In the genomic region with DNA sequence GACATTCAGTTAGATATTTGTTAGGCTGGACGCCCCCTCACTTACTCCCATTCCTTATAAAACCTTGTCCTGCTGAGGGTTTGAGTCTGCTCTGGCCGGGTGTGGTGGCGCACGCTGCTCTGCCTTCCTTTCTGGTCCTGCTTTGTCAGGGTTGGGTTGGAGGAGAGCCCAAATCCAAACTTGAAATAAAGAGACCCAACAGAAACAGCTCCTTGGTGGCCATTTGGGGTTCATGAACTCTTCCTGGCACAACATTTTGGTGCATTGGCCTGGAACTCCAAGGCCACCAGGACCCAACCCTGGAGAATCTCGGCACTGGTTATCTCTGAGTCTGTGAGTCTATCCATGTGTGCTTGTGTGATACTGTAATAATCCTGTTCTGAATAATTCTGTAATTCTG, we compare ENCODE assay signal across 7 mouse cellular contexts. TPM values are rescaled to one million over a fixed set of nuclear protein-coding genes. Genes with fewer than 3 reads are reported as not detected.
DNase-seq lines count a peak whose midpoint lies in the region; ATAC-seq lines count a peak whose summit lies in the region.

No protein-coding gene starts in this region.

- intact Hi-C loops in left cerebral cortex, postnatal 10 days (cut with DNase I) = loop anchor here (2.0 kb wide), 1 partner anchor 15 kb away; no protein-coding TSS in a partner anchor

- no peaks in the 10 kb centered on the region; the same call in 1 of the 2 replicates for H3K4me1 ChIP-seq in brown adipose tissue, adult 24 weeks (ENCODE audit: control insufficient read depth, insufficient read depth, insufficient read length, low read length)
- H3K4me1 ChIP-seq in forebrain, embryonic 15.5 days = peaks cover 23% of the 10 kb centered on the region
- peaks cover 20% of the 10 kb centered on the region for H3K4me1 ChIP-seq in intestine, embryonic 16.5 days (ENCODE audit: control insufficient read depth, insufficient read depth, low read length)
- peaks cover 26% of the 10 kb centered on the region for H3K4me1 ChIP-seq in midbrain, embryonic 13.5 days (replicated peaks)

- H3K27ac ChIP-seq in brown adipose tissue, adult 24 weeks (replicated peaks; ENCODE audit: low read depth, low read length) = peak overlapping the region; percentile 79
- peak overlapping the region; percentile 90 for H3K27ac ChIP-seq in forebrain, embryonic 15.5 days (replicated peaks)
- peak overlapping the region; percentile 93 for H3K27ac ChIP-seq in intestine, embryonic 16.5 days (ENCODE audit: low read length)
- peak overlapping the region; percentile 91 for H3K27ac ChIP-seq in midbrain, embryonic 13.5 days

- peak overlapping the region; percentile 77 for H3K4me2 ChIP-seq in forebrain, embryonic 15.5 days (replicated peaks)
- H3K4me2 ChIP-seq in intestine, embryonic 16.5 days (ENCODE audit: low read depth, low read length) = peak overlapping the region; percentile 71
- peak overlapping the region; percentile 69 for H3K4me2 ChIP-seq in midbrain, embryonic 13.5 days (replicated peaks)

- H3K27me3 ChIP-seq in forebrain, embryonic 15.5 days = no peaks in the 10 kb centered on the region
- no peaks in the 10 kb centered on the region for H3K27me3 ChIP-seq in intestine, embryonic 16.5 days (replicated peaks; ENCODE audit: control insufficient read depth, insufficient read depth, low read length)
- no peaks in the 10 kb centered on the region for H3K27me3 ChIP-seq in midbrain, embryonic 13.5 days

- peak overlapping the region; percentile 90 for H3K4me3 ChIP-seq in brown adipose tissue, adult 24 weeks (ENCODE audit: insufficient read depth, low read depth, low read length)
- peak overlapping the region; percentile 82 for H3K4me3 ChIP-seq in forebrain, embryonic 15.5 days
- peak overlapping the region; percentile 69 for H3K4me3 ChIP-seq in intestine, embryonic 16.5 days (ENCODE audit: low read length)
- peak overlapping the region; percentile 86 for H3K4me3 ChIP-seq in midbrain, embryonic 13.5 days (replicated peaks)

- DNase-seq in left cerebral cortex, postnatal 10 days (ENCODE audit: extremely low spot score in 1 of 2, low spot score in 2 of 2) = peak; percentile 16 to 39
- no peak for DNase-seq in left cerebral cortex, adult 8-10 months (ENCODE audit: low spot score in 2 of 2)

- WGBS in forebrain, embryonic 15.5 days = 69% methylated on average over 5 of the region's 5 CpGs
- 62% methylated on average over 5 of the region's 5 CpGs for WGBS in intestine, embryonic 16.5 days
- 77% methylated on average over 5 of the region's 5 CpGs for WGBS in midbrain, embryonic 13.5 days

- H3K36me3 ChIP-seq in forebrain, embryonic 15.5 days = no peaks in the 10 kb centered on the region
- H3K36me3 ChIP-seq in intestine, embryonic 16.5 days (ENCODE audit: control insufficient read depth, insufficient read depth, low read length) = no peaks in the 10 kb centered on the region
- no peaks in the 10 kb centered on the region for H3K36me3 ChIP-seq in midbrain, embryonic 13.5 days

- H3K9me3 ChIP-seq in forebrain, embryonic 15.5 days = no peaks in the 10 kb centered on the region
- no peaks in the 10 kb centered on the region for H3K9me3 ChIP-seq in intestine, embryonic 16.5 days (ENCODE audit: control insufficient read depth, low read length)
- H3K9me3 ChIP-seq in midbrain, embryonic 13.5 days = no peaks in the 10 kb centered on the region

- H3K9ac ChIP-seq in forebrain, embryonic 15.5 days (replicated peaks) = peak overlapping the region; percentile 92
- H3K9ac ChIP-seq in intestine, embryonic 16.5 days (ENCODE audit: low read depth, low read length) = peak overlapping the region; percentile 93
- H3K9ac ChIP-seq in midbrain, embryonic 13.5 days (replicated peaks) = peak overlapping the region; percentile 92

- ATAC-seq in forebrain, embryonic 15.5 days (replicated peaks) = no peak
- ATAC-seq in intestine, embryonic 16.5 days = no peak; the same call in 1 of the 2 replicates
- ATAC-seq in midbrain, embryonic 13.5 days = peak; percentile 1; the same call in 1 of the 2 replicates
- no peak for ATAC-seq in monocyte, adult 5-6 weeks (replicated peaks; ENCODE audit: insufficient number of reproducible peaks, low FRiP score, low TSS enrichment, poor library complexity, severe bottlenecking)

RNA-seq across cellular contexts. Expression of gene Zfp52, which starts 3.7 kb away (rescaled TPM):
- 1 to 10 TPM; 7.1 to 7.2 TPM for total RNA-seq in left cerebral cortex, postnatal 10 days (2021)
- 1 to 10 TPM; 5.6 to 6.6 (median 6.4) TPM for total RNA-seq in left cerebral cortex, adult 8-10 months (2022)
- polyA plus RNA-seq in brown adipose tissue, adult 24 weeks (2012; ENCODE audit: insufficient read depth, insufficient read length, missing spikeins) = 5.0 and 6.8 TPM in 2 replicates
- 2.0 and 2.4 TPM in 2 replicates for polyA plus RNA-seq in forebrain, embryonic 15.5 days (2015; fragmentation: Nextera tagmentation; extraction: Ambion mirVana)
- polyA plus RNA-seq in intestine, embryonic 16.5 days (2015; fragmentation: Nextera tagmentation; extraction: Ambion mirVana) = 3.1 and 3.4 TPM in 2 replicates
- 0.84 and 1.2 TPM in 2 replicates for polyA plus RNA-seq in midbrain, embryonic 13.5 days (2015; fragmentation: Nextera tagmentation; extraction: Ambion mirVana)
- total RNA-seq in monocyte, adult 5-6 weeks (2017) = 49.3 to 103 TPM (median 59.5 TPM) in 3 replicates

RNA-seq across cellular contexts. Expression of gene Zfp948, which starts 35.2 kb away (rescaled TPM):
- 10 to 100 TPM; 17.1 to 17.6 TPM for total RNA-seq in left cerebral cortex, postnatal 10 days (2021)
- 10 to 100 TPM; 10.8 to 13.7 (median 10.9) TPM for total RNA-seq in left cerebral cortex, adult 8-10 months (2022)
- 4.5 and 8.5 TPM in 2 replicates for polyA plus RNA-seq in brown adipose tissue, adult 24 weeks (2012; ENCODE audit: insufficient read depth, insufficient read length, missing spikeins)
- polyA plus RNA-seq in forebrain, embryonic 15.5 days (2015; fragmentation: Nextera tagmentation; extraction: Ambion mirVana) = 18.6 and 19.5 TPM in 2 replicates
- polyA plus RNA-seq in intestine, embryonic 16.5 days (2015; fragmentation: Nextera tagmentation; extraction: Ambion mirVana) = 17.7 and 18.2 TPM in 2 replicates
- polyA plus RNA-seq in midbrain, embryonic 13.5 days (2015; fragmentation: Nextera tagmentation; extraction: Ambion mirVana) = 15.1 and 17.9 TPM in 2 replicates
- 0.43 to 5.9 TPM (median 5.0 TPM) in 3 replicates for total RNA-seq in monocyte, adult 5-6 weeks (2017)

RNA-seq across cellular contexts. Expression of gene Zfp53, which starts 42.8 kb away (rescaled TPM):
- total RNA-seq in left cerebral cortex, postnatal 10 days (2021) = 1 to 10 TPM; 4.9 to 5.4 TPM
- 1 to 10 TPM; 4.1 to 5.5 (median 4.9) TPM for total RNA-seq in left cerebral cortex, adult 8-10 months (2022)
- polyA plus RNA-seq in brown adipose tissue, adult 24 weeks (2012; ENCODE audit: insufficient read depth, insufficient read length, missing spikeins) = 3.1 and 3.6 TPM in 2 replicates
- 10.9 and 11.3 TPM in 2 replicates for polyA plus RNA-seq in forebrain, embryonic 15.5 days (2015; fragmentation: Nextera tagmentation; extraction: Ambion mirVana)
- 11.2 and 12.1 TPM in 2 replicates for polyA plus RNA-seq in intestine, embryonic 16.5 days (2015; fragmentation: Nextera tagmentation; extraction: Ambion mirVana)
- polyA plus RNA-seq in midbrain, embryonic 13.5 days (2015; fragmentation: Nextera tagmentation; extraction: Ambion mirVana) = 9.5 and 11.1 TPM in 2 replicates
- 39.0 to 49.6 TPM (median 42.5 TPM) in 3 replicates for total RNA-seq in monocyte, adult 5-6 weeks (2017)

Comparison
In these comparisons a context has a peak if more than half of its experiments do, and no peak if none do; other contexts are left out.
1. DNase-seq: peak in left cerebral cortex, postnatal 10 days (2 of 2); none in left cerebral cortex, adult 8-10 months (0 of 2).
2. Peak in every context shown above with its lines, with median percentiles within 50 percentile points of each other: H3K27ac ChIP-seq, H3K4me3 ChIP-seq, H3K4me2 ChIP-seq and H3K9ac ChIP-seq.